Mouse (Mus musculus) lung, postnatal 14 days (tissue): ENCODE results near the gene Tctex1d4.

Experiments used
- DNase-seq: peaks from one replicate; pipeline ENCODE4 v3.0.0; 2021

Tctex1d4 gene

DNA sequence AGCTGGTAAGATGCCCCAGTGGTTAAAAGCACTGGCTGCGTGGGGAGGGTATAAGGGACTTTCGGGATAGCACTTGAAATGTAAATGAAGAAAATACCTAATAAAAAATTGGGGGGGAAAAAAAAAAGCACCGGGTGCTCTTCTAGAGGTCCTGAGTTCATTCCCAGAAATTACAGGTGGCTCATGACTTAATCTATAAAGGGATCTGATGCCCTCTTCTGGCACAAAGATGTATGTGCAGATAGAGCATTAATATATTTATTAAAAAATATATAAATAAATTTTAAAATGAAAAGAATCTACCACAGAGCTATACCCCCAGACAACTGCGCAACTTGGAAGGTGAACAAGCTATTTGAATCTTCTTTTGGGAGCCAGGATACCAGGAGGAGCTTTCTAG lies 14.0 kb downstream of the Tctex1d4 start:
- DNase-seq: no peak

DNA sequence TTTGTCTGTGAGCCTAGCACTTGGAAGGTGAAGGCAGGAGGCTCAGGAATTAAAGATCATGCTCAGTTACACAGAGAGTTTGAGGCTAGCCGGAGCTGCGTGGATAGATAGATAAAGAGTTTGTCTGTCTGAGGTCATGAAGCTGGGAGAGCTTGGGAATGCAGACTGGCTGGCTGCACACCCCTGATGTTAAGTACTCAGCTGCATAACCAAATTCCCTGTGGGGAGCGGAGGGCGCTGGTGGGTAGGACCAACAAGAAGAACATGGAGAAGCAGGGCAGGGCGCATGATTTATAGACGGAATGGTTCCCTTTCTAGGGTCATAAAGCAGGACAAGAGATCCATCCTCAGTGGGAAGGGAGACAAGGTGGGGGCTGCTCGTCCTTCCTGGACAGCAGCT lies 16.4 kb downstream of the Tctex1d4 start:
- no peak for DNase-seq

- DNase-seq: no peak
Observed at GRCm38 (mm10) chr4:117145248-117145647, 18.7 kb downstream of the Tctex1d4 start.

- peak; percentile 95 for DNase-seq
Observed at GRCm38 (mm10) chr4:117146176-117146575, 19.6 kb downstream of the Tctex1d4 start.

GRCm38 (mm10) chr4:117148047-117148713 lies 21.6 kb downstream of the Tctex1d4 start:
- no peak for DNase-seq

GRCm38 (mm10) chr4:117148815-117149214 lies 22.2 kb downstream of the Tctex1d4 start:
- no peak for DNase-seq

DNA sequence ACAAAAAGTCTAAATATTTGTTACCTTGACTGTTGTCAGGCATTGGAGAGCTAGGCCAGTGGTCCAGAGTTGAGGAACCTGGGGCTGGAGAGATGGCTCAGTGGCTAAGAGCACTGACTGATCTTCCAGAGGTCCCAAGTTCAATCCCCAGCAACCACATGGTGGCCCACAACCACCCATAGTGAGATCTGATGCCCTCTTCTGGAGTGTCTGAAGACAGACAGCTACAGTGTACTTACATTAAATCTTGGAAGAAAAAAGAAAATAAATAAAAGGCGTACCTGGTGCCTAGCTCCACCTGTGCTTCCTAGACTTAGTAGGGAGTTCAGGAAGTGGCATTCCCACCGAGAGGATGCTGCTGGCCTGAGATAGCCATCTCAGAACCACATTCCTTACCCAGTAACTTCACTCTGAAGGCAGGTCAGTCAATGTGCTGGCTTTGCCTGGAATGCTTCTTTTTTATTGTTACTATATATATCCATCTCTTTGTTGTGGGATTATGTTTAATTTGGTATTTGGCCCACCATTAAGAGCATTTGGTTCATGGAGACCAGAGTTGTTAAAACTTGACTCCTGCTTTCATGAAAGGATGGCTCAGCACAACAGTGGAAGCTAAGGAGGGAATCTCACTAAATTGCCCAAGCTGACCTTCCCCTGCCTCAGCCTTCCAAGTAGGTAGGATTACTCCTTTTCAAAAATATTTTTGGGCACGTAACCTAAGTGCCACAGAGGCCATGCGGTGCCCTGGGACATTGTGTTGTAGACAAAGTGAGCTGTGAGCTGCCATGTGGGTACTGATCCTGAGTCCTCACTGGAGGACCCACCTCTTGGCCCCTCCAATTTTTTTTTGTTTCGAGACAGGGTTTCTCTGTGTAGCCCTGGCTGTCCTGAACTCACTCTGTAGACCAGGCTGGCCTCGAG lies 23.0 kb downstream of the Tctex1d4 start:
- no peak for DNase-seq

DNA sequence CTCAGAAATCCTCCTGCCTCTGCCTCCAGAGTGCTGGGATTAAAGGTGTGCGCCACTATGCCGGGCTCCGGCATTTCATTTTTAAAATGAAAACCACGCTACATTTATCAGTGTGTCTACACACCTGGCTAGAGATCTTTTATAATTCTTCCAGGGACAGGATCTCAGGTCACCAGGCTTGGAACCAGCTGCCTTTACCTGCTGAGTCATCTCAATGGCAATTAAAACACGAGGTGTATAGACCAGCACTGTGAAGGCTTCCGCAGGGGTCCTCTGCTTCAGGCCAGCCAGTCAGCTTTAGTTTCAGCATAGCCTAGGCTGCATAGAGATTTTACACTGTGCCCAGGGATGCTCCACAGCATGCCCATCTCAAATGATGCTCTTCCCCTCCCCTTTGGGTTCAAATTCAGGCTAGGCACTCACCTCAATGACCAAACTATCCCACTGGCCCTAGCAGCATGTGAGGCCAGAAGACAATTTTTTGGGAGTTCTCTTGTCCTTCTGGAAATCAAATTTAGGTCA lies 23.7 kb downstream of the Tctex1d4 start:
- DNase-seq: no peak

DNA sequence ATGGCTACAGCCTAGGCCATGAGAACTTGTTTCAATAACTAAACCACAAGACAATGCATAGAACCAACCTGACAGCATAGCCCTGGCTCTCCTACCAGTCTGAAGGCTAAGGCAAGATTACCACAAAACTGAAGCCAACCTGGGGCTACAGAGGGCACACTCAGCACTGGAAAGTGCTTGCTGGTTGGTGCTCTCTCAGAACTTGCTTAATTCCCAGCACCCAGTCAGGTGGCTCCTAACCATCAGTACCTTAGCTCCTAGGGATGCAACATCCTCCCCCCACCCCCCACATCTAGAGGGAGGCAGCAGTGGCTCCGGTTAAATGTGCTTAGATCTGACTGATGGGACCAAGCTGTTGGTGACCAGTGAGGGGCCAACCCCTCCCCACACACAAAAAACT lies 24.8 kb downstream of the Tctex1d4 start:
- no peak for DNase-seq

- DNase-seq: no peak
Observed at GRCm38 (mm10) chr4:117152714-117153113, 26.1 kb downstream of the Tctex1d4 start.

GRCm38 (mm10) chr4:117155020-117155791 lies 28.6 kb downstream of the Tctex1d4 start:
- no peak for DNase-seq

- peak; percentile 85 for DNase-seq
Observed at GRCm38 (mm10) chr4:117155792-117156355, 29.3 kb downstream of the Tctex1d4 start, which contains the start of gene Rps8. Rps8 (minus strand) TSS chr4:117156243.

DNA sequence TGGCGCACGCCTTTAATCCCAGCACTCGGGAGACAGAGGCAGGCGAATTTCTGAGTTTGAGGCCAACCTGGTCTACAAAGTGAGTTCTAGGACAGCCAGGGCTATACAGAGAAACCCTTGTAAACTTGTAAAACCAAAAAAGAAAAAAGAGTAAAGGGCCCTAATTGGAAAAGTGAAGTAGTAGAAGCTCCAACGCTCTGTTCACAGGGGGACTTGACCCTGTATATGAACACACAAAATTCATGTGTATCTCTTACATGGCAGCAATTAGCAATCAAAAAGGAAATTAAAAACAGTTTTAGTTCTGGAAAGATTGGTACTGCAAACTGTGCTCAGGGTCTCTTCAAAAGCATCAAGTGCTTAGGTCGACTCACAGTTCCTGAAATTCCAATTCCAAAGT lies 29.8 kb downstream of the Tctex1d4 start:
- no peak for DNase-seq

DNA sequence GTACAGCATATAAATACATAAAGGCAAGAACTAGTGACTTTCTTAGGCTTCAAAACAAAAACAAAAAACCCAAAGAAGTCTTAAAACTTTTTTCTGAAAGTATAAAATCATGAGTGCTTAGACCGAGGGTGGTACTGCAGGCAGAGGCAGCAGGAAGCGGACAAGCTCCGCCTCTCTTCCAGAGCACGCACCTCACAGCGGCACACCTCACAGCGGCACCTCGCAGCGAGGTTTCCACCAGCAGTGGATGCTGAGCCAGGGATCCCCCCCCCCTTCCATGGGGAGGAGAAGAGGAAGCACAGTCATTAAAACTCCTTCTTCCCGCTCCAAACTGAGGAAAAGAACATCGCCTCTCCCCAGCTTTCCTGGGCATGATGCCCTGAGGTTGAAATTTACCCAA lies 33.1 kb downstream of the Tctex1d4 start:
- DNase-seq: no peak

DNA sequence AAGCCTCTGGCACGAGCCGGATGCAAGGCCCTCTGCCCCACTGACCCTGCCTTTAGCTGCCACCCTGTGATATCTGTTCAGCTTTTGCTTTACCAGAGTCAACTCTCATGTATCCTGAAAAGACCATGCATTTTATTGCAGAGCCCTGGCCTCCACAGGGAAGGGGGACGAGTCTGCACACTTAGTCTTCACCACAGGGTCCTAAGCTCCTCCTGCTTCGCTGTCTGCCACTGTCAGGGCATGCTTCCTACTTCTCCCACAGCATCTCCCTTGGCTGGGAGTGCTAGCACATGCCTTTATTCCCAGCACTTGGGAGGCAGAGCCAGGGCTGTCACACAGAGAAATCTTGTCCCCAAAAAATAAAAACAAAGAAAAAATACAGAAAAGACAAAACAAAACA lies 34.6 kb downstream of the Tctex1d4 start:
- no peak for DNase-seq

- DNase-seq: no peak
Observed at GRCm38 (mm10) chr4:117169936-117170335, 43.3 kb downstream of the Tctex1d4 start.
